Mouse (Mus musculus) gastrocnemius, adult 2 months (tissue): ENCODE results near the gene Gm8720. TPM values are rescaled to one million over a fixed set of nuclear protein-coding genes. Genes with fewer than 3 reads are reported as not detected.
"Not testable (repeated sequence)": the region's sequence is repeated elsewhere in the genome, so short reads cannot be mapped to it uniquely, and the experiment has no call there.

ENCODE experiments used
- DNase-seq: peaks from one replicate; pipeline ENCODE4 v3.0.0; 2022
- H3K27ac ChIP-seq: fragments of 200-600 bp; 2 replicates; pipeline ENCODE4 v1.8.1; 2022; ENCODE audit warnings: mild to moderate bottlenecking
- H3K4me3 ChIP-seq: fragments of 200-600 bp; 2 replicates; pipeline ENCODE4 v1.8.1; 2022; ENCODE audit warnings: mild to moderate bottlenecking, moderate library complexity
- intact Hi-C: fragments of 180-260 bp; cut with DNase I; formaldehyde crosslinking; loops from one replicate; pipeline ENCODE4 v1.15.1; 2025
- long read RNA-seq, 2 experiments: library from polyadenylated mRNA; stranded (forward); transcript quantifications; one replicate each; pipeline ENCODE4 v2.0.0; 2021
- total RNA-seq, 2 experiments: library from RNA; stranded (reverse); gene quantifications; 2 replicates each; pipeline ENCODE4 v1.2.3; 2021

The Gm8720 gene
- total RNA-seq: not detected
- long read RNA-seq, experiment 1: 0 reads
- long read RNA-seq, experiment 2: 0 reads

DNA sequence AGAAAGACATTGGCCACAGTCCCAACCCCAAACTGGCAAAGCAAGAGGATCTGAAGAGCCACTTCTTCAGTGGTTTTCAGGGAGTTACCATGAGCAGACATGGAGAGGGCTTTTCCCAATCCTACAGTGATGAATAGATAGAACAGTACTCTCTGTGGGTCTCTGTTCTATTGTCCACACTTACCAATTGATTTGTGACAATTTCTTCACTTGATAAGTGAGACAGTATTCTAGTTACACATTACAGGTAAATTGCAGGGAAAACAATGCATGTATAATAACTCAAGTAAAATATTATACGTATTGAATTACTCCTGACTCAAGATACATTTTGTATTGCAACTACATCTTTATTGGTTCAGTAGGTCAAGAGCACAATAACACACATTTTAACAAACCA is at the start of gene Gm8720:
Gene Gm8720 (minus strand): TSS at position 101 of the 400 bp plus-strand sequence.
- H3K27ac ChIP-seq, intact Hi-C loops, DNase-seq, H3K4me3 ChIP-seq: not testable (repeated sequence)

GRCm38 (mm10) chr7:23055240-23055639 is 12.0 kb downstream of the Gm8720 start, which contains the start of gene Vmn1r163:
Gene Vmn1r163 (plus strand): TSS chr7:23055540.
- DNase-seq, H3K4me3 ChIP-seq, H3K27ac ChIP-seq, intact Hi-C loops: not testable (repeated sequence)

DNA sequence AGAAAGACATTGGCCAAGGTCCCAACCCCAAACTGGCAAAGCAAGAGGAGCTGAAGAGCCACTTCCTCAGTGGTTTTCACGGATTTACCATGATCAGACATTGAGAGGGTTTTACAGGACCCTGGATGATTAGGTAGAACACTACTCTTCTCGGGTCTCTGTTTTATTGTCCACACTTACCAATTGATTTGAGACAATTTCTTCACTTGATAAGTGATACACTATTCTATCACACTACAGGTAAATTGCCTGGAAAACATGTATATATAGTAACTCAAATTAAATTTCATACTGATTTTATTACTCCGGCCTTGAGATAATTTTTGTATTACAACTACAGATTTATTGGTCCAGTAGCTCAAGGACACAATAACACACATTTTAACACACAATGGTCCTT is 47.4 kb downstream of the Gm8720 start, which contains the start of gene Gm4216:
Gene Gm4216 (minus strand): TSS at position 101 of the 400 bp plus-strand sequence.
- intact Hi-C loops, H3K4me3 ChIP-seq, H3K27ac ChIP-seq, DNase-seq: not testable (repeated sequence)

Other genes with a start within 250 kb of the Gm8720 start
- gene Vmn1r159, start 223.9 kb downstream of the Gm8720 start, total RNA-seq: not detected
- not detected for gene Vmn1r160, start 196.2 kb downstream of the Gm8720 start, total RNA-seq
- gene Gm4214, start 82.8 kb downstream of the Gm8720 start, total RNA-seq: not detected
- gene Gm4216, start 47.5 kb downstream of the Gm8720 start, total RNA-seq: not detected
- not detected for gene Vmn1r163, start 11.9 kb downstream of the Gm8720 start, total RNA-seq
- not detected for gene Gm10662, start 77.0 kb upstream of the Gm8720 start, total RNA-seq
- not detected for gene Vmn1r165, start 149.9 kb upstream of the Gm8720 start, total RNA-seq
- gene Vmn1r166, start 184.2 kb upstream of the Gm8720 start, total RNA-seq: not detected
- not detected for gene Gm6902, start 211.4 kb upstream of the Gm8720 start, total RNA-seq
- gene Nlrp4e, start 233.7 kb upstream of the Gm8720 start, total RNA-seq: not detected